Mouse (Mus musculus) urinary bladder, postnatal 14 days (tissue): Measurements from ENCODE around the gene Hdac9.

Experiments used
- DNase-seq: peaks from one replicate; pipeline ENCODE4 v3.0.0; 2021; ENCODE audit warnings: low spot score

The Hdac9 gene

DNA sequence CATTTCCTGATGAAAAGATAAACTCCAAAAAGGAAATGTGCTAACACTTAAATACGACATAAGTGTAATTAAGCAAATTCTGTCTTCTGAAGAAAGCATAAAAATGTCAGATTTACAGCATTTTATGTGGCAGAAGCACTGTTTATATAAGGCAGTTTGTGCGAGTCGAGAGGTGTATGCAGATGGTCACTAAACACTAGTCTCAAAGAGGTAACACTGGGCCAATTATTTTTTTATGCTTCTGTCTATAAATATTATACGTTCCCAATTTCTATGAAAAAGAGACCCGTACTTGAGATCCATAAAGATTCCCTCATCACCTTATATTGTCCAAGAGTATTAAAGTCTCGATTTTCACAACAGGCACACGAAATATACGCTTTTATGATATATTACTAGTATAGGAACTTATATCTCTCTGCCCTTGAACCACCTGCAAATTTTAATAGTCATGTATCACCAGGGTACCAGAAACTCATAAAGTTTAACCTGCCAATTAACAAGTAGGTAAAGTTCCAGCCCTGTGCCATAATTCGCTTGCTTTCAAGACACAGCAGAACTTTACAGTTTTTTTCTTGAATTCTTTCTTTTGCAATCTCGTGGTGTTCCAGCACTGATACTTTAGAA, 322.6 kb downstream of the Hdac9 start:
- DNase-seq, result no peak

GRCm38 (mm10) chr12:34587171-34587570, 329.7 kb downstream of the Hdac9 start:
- DNase-seq, result no peak

GRCm38 (mm10) chr12:34582522-34582921, 334.4 kb downstream of the Hdac9 start:
- DNase-seq, result no peak

DNA sequence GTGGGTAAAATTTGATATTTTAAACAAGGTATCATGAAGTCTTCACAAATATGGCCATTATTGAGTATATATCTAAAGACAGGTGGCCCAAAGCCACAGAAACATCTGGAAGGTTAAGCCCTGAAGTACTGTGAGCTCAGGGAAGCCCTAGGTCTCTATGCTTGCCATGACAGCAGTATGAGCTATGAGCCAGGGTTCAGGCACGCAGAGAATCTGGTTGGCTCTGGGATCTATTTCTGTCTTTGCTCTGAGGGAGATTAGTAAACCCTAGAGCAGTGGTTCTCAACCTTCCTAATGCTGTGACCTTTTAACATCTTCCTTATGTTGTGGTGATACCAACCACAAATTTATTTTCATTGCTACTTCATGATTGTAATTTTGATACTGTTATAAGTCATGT, 337.7 kb downstream of the Hdac9 start:
- no peak for DNase-seq

- DNase-seq, result no peak
These were observed 345.8 kb downstream of the Hdac9 start for GRCm38 (mm10) chr12:34571069-34571468.

- DNase-seq, result no peak
These were observed 347.4 kb downstream of the Hdac9 start for GRCm38 (mm10) chr12:34569472-34569871.

DNA sequence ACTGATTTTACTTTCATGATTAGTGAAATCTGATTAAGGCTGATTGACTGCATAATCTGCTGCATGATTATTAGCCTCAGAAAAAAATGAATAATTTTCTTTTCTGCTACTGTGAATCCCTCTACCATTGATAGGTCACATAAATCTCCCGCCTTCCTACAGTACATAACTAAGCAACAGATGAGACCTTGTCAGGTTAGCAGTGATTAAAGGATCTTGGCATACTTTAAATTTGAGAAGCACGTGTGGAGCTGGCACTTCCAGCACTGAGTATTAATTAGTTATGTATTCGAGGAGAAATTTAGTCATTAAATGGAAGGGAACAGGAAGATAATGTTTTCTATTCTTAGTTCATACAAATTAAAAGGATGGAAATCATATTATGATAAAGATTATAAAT, 347.8 kb downstream of the Hdac9 start:
- DNase-seq, result no peak

- no peak for DNase-seq
These were observed 354.6 kb downstream of the Hdac9 start for GRCm38 (mm10) chr12:34562331-34562730.

DNA sequence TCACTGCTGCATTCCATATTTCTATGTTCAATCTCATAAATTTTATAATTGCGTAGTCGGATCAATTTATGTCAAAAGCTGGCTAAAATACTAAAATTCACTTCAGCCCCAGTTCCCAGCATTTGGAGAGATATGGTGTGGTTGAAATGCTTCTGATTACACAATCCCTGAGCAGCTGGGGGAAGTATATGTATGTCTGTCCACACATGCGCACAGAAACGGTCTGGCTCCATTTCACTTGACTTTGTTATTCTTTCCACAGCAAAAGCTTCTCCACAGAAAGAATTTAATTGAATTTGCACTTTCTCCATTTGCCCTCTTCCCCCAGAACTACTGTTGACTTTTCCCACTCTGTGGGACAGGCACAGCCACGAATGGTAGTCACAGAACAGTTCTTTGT, 357.9 kb downstream of the Hdac9 start:
- no peak for DNase-seq

GRCm38 (mm10) chr12:34554803-34555202, 362.1 kb downstream of the Hdac9 start:
- DNase-seq, result no peak

- no peak for DNase-seq
These were observed 366.6 kb downstream of the Hdac9 start for GRCm38 (mm10) chr12:34550268-34550667.

GRCm38 (mm10) chr12:34529165-34529545, 387.7 kb downstream of the Hdac9 start:
- no peak for DNase-seq

GRCm38 (mm10) chr12:34528201-34529164, 388.4 kb downstream of the Hdac9 start:
- DNase-seq, result no peak

DNA sequence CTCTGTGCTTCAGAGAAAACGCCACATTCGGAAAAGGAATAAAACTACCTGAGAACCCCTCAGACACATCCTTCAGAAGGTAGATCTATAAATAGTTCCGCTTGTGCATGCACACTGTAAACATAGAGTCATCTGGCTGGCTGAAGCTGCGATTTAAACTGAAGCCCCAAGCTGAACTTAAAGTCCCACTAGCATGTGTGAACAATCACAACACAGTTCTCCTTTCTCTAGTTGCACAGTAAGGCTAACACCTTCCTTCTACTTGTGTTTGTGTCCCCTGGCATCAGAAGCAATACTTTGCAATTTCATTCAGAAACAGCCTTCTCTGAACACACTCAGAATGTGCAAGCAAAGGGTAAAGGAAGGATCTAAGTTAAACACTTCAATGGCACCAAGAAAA, 389.1 kb downstream of the Hdac9 start:
- no peak for DNase-seq

GRCm38 (mm10) chr12:34521468-34521867, 395.4 kb downstream of the Hdac9 start:
- no peak for DNase-seq

DNA sequence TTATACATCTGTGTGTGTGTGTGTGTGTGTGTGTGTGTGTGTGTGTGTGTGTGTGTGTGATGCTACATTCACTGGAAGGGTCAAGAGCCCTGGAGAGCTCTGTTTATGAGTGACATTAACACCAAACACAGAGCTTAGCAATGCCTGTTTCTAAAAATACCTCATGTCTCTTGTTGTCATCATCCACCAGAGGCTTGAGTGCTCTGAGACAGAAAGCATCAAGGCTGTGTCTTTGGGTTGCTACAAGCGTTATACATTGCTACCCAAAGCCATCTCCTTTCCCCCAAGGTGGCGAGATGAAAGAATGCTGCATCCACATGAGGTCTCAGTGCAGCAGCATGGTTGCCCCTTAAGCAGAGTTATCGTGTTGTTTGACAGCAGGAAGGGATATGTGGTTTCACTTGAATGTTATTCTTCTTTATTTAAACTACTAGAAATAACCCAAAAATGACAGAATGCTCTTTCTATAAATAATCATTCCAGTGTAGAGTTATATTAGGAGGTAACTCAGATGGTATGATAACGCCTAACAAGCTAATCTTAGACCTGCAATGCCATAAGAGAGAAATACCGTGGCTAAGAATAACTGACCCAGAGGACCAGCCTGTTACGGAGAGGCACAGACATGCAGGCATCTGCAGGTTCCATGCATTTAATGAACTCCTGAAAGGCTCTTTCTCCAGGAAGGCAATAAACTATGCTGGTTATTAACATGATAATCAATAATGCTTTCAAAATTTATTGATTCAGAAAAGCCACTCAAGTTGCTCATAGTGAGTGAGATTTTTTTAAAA, 399.9 kb downstream of the Hdac9 start:
- no peak for DNase-seq

- DNase-seq, result no peak
These were observed 410.6 kb downstream of the Hdac9 start for GRCm38 (mm10) chr12:34506345-34506744.

- DNase-seq, result no peak
These were observed 417.9 kb downstream of the Hdac9 start for GRCm38 (mm10) chr12:34498751-34499626.

DNA sequence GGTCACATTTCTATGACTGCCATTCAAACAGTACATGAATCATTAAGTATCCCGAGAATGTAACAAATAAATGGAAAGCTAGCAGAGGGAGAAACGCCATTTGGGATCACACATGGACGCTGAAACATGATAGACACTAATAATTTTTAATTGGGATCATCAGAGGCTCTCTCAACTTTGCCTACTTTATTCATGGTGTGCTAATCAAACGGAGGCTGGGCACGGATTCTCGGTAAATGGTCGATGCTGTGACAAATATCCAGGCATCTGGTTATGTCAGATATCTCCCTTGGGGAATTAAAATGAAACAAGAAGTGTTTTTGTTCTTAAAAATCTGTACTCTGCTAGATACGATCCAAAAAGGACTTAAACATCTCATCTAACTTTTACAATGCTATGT, 418.6 kb downstream of the Hdac9 start:
- no peak for DNase-seq

GRCm38 (mm10) chr12:34497702-34498101, 419.2 kb downstream of the Hdac9 start:
- no peak for DNase-seq

GRCm38 (mm10) chr12:34495940-34496339, 421.0 kb downstream of the Hdac9 start:
- no peak for DNase-seq

DNA sequence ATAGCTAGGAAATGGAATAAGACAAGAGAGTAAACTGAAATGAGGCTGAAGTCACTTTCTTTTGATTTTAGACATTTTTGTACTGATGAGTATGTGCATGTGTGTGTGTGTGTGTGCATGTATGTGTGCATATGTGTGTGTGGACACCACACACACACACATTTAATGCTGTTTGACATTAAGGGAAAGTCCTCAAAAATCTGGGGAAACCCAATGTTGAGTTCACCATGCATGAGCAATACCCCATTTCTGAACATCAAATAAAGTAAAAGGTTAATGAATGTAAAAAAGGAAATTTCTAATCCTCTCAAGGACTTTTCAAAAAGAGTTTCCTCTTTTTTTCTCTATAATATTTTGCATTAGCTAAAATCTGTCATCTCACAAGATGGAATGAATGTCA, 427.3 kb downstream of the Hdac9 start:
- DNase-seq, result no peak
